Mouse (Mus musculus): ENCODE data around the gene Olfr974. TPM values are rescaled to one million over a fixed set of nuclear protein-coding genes. Genes with fewer than 3 reads are reported as not detected.

The Olfr974 gene
- polyA plus RNA-seq (2017; shearing (Covaris generic)) = 0.10 TPM

DNA sequence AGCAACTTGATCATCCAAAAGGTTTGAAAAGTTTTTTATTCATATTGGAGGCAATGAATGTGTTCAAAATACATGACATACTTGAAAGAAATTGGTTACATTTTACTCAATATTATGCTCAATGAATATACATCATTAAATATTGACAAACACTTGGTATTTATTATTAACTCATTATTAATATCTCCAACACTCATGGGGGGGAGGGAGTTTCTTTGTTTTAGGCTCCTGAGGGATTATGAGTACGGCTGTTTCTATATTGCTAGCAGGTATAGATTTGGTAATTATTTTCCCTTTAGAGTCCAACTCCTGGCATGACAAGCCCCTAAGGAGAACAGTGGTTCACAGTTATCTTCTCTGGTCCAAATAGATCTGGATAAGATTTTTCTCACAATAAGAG, at the start of gene Olfr974:
TSS of gene Olfr974 (plus strand) at position 301 of the 400 bp plus-strand sequence.

DNA sequence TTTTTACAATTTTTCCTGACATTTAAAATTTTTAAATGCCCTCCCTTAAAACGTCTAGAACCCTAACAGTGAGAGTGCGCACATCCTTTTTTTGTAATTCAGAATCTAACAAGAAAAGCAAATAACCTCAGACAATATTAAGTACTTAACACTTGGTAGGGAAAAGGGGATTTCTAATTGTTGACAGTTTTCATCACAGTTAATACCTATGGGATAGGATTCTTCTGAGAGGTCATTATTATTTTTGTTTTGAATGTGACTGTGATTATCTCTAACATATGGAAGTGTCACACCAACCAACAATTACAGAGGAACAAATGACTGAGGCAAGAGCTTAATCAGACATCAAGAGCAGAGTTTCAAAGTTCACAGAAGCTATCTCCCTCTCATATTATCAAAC, 30.3 kb upstream of the Olfr974 start, which contains the start of gene Olfr229:
TSS of gene Olfr229 (plus strand) at position 301 of the 400 bp plus-strand sequence.

GRCm38 (mm10) chr9:39951946-39952345, 14.6 kb downstream of the Olfr974 start, which contains the start of gene Olfr975:
Olfr975 (minus strand) TSS chr9:39952046.

DNA sequence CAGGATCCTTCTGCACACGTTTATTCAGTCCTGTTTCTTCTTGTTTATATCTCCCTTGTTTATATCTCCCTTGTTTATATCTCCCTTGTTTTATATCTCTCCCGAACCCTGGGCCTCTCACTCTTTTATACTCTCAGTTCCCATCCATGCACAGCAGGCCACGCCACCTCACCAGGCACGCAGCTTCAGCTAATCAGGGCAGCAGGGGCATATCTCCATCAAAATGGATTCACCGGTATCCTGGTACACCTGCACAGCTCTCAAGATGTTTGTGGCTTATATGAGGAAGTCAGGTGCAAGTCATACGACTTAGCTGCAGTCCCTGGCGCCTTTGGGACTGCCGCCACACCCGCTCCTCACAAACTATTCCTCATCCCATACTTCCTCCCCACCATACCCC, 23.7 kb downstream of the Olfr974 start, which contains the start of gene Olfr976:
TSS of gene Olfr976 (minus strand) at position 101 of the 400 bp plus-strand sequence.

DNA sequence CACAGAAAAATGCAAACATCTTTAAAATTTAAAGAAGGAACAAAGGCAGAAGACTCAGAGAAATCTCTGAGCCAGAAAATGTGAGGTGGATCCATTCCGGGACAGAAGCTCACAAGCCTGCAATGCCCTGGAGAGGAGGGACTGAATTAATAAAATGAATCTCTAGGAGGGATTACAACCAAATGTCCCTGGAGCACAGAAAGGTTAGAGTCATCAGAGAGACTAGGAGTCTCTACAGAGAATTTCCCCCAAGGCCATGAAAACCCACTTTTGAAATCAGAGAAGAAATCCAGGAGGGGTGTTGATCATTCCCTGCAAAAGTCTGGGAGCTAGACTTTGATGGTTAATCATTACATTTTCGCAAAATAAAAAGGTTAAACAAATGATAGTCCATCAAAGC, 54.5 kb downstream of the Olfr974 start, which contains the start of gene Olfr978:
TSS of gene Olfr978 (plus strand) at position 301 of the 400 bp plus-strand sequence.

Other genes starting within 250 kb of the Olfr974 start
- gene Olfr149, start 230.4 kb upstream of the Olfr974 start, polyA plus RNA-seq (2017; shearing (Covaris generic)) = not detected
- not detected for gene Olfr965, start 226.1 kb upstream of the Olfr974 start, polyA plus RNA-seq (2017; shearing (Covaris generic))
- not detected for gene Olfr150, start 206.5 kb upstream of the Olfr974 start, polyA plus RNA-seq (2017; shearing (Covaris generic))
- gene Olfr967, start 191.3 kb upstream of the Olfr974 start, polyA plus RNA-seq (2017; shearing (Covaris generic)) = not detected
- gene Olfr968, start 154.2 kb upstream of the Olfr974 start, polyA plus RNA-seq (2017; shearing (Covaris generic)) = 0.06 TPM
- not detected for gene Olfr969, start 146.6 kb upstream of the Olfr974 start, polyA plus RNA-seq (2017; shearing (Covaris generic))
- gene Olfr970, start 128.6 kb upstream of the Olfr974 start, polyA plus RNA-seq (2017; shearing (Covaris generic)) = not detected
- gene Olfr971, start 100.6 kb upstream of the Olfr974 start, polyA plus RNA-seq (2017; shearing (Covaris generic)) = not detected
- not detected for gene Olfr972, start 71.1 kb upstream of the Olfr974 start, polyA plus RNA-seq (2017; shearing (Covaris generic))
- gene Olfr229, start 30.2 kb upstream of the Olfr974 start, polyA plus RNA-seq (2017; shearing (Covaris generic)) = not detected
- not detected for gene Olfr975, start 14.5 kb downstream of the Olfr974 start, polyA plus RNA-seq (2017; shearing (Covaris generic))
- gene Olfr976, start 23.6 kb downstream of the Olfr974 start, polyA plus RNA-seq (2017; shearing (Covaris generic)) = not detected
- gene Olfr978, start 54.6 kb downstream of the Olfr974 start, polyA plus RNA-seq (2017; shearing (Covaris generic)) = not detected
- gene Olfr979, start 66.0 kb downstream of the Olfr974 start, polyA plus RNA-seq (2017; shearing (Covaris generic)) = not detected
- not detected for gene Olfr980, start 72.1 kb downstream of the Olfr974 start, polyA plus RNA-seq (2017; shearing (Covaris generic))
- gene Olfr981, start 84.0 kb downstream of the Olfr974 start, polyA plus RNA-seq (2017; shearing (Covaris generic)) = not detected
- 0.04 TPM for gene Olfr982, start 136.3 kb downstream of the Olfr974 start, polyA plus RNA-seq (2017; shearing (Covaris generic))
- not detected for gene Olfr983, start 156.1 kb downstream of the Olfr974 start, polyA plus RNA-seq (2017; shearing (Covaris generic))
- gene Olfr984, start 176.7 kb downstream of the Olfr974 start, polyA plus RNA-seq (2017; shearing (Covaris generic)) = not detected
- not detected for gene Olfr985, start 192.7 kb downstream of the Olfr974 start, polyA plus RNA-seq (2017; shearing (Covaris generic))
- not detected for gene Tmem225, start 210.6 kb downstream of the Olfr974 start, polyA plus RNA-seq (2017; shearing (Covaris generic))
- not detected for gene Olfr986, start 243.4 kb downstream of the Olfr974 start, polyA plus RNA-seq (2017; shearing (Covaris generic))

Measured in CD4-positive, CD25-positive, alpha-beta regulatory T cell (primary cell).